In genomic region chr16:94088819-94089692, GRCm38 (mm10) we compare ENCODE assay signal across 29 mouse cellular contexts. TPM values are rescaled to one million over a fixed set of nuclear protein-coding genes. Genes with fewer than 3 reads are reported as not detected.
DNase-seq lines count a peak whose midpoint lies in the region; ATAC-seq and TF ChIP-seq lines count a peak whose summit lies in the region.
"Had no signal": no experiment of that assay in that cellular context is flagged by ENCODE, and none has a peak within 500 bp of the region (broad histone marks: within the 10 kb centered on the region; RNA-seq: fewer than 3 reads in every experiment).

No protein-coding gene starts in this region.

- no peaks in the 10 kb centered on the region for H3K9me3 ChIP-seq in midbrain, embryonic 12.5 days
- no peaks in the 10 kb centered on the region for H3K9me3 ChIP-seq in midbrain, embryonic 13.5 days
- no peaks in the 10 kb centered on the region for H3K9me3 ChIP-seq in neural tube, embryonic 11.5 days (ENCODE audit: control insufficient read depth, low read length)
- H3K9me3 ChIP-seq: forebrain, embryonic 10.5 days; heart, embryonic 12.5 days; hindbrain, embryonic 12.5 days; liver, embryonic 12.5 days; neural tube, embryonic 12.5 days had no signal

- WGBS in kidney, adult 2 months, result 21% methylated on average over 14 of the region's 14 CpGs
- 3% methylated on average over 14 of the region's 14 CpGs for WGBS in midbrain, embryonic 12.5 days
- WGBS in midbrain, embryonic 13.5 days, result 4% methylated on average over 14 of the region's 14 CpGs
- WGBS in neural tube, embryonic 11.5 days, result 3% methylated on average over 14 of the region's 14 CpGs

- H3K4me3 ChIP-seq in kidney, adult 2 months (ENCODE audit: insufficient read depth, low read depth, low read length), result peak overlapping the region; percentile 40
- peak overlapping the region; percentile 14; the same call in 1 of the 2 replicates for H3K4me3 ChIP-seq in midbrain, embryonic 12.5 days
- no peak overlapping the region for H3K4me3 ChIP-seq in midbrain, embryonic 13.5 days (replicated peaks)
- peak overlapping the region; percentile 41; the same call in 1 of the 2 replicates for H3K4me3 ChIP-seq in embryonic fibroblast, embryonic 13.5 days (ENCODE audit: insufficient read depth, low read length)
- H3K4me3 ChIP-seq in neural tube, embryonic 11.5 days (ENCODE audit: low read depth, low read length), result no peak overlapping the region
- H3K4me3 ChIP-seq: forebrain, embryonic 10.5 days; heart, embryonic 12.5 days; hindbrain, embryonic 12.5 days; liver, embryonic 12.5 days; neural tube, embryonic 12.5 days had no signal

- ATAC-seq in midbrain, embryonic 12.5 days (ENCODE audit: low FRiP score, low read depth), result no peak
- ATAC-seq in midbrain, embryonic 13.5 days, result no peak
- ATAC-seq in neural tube, embryonic 11.5 days (ENCODE audit: insufficient read depth, low FRiP score, low TSS enrichment), result no peak
- ATAC-seq: forebrain, postnatal 0 days; inflammation-experienced regulatory T-cells, adult 6 months; liver, embryonic 12.5 days had no signal

- H3K4me1 ChIP-seq in kidney, adult 2 months (ENCODE audit: control insufficient read depth, insufficient read depth, low read length), result no peaks in the 10 kb centered on the region
- H3K4me1 ChIP-seq in midbrain, embryonic 12.5 days, result peaks cover 22% of the 10 kb centered on the region
- peaks cover 24% of the 10 kb centered on the region for H3K4me1 ChIP-seq in midbrain, embryonic 13.5 days (replicated peaks)
- no peaks in the 10 kb centered on the region for H3K4me1 ChIP-seq in embryonic fibroblast, embryonic 13.5 days (ENCODE audit: control insufficient read depth, insufficient read depth, low read length)
- peaks cover 12% of the 10 kb centered on the region for H3K4me1 ChIP-seq in neural tube, embryonic 11.5 days (ENCODE audit: control insufficient read depth, insufficient read depth, low read length)

- peak overlapping the region; percentile 22; the same call in 1 of the 2 replicates for H3K4me2 ChIP-seq in midbrain, embryonic 12.5 days (replicated peaks)
- H3K4me2 ChIP-seq in midbrain, embryonic 13.5 days (replicated peaks), result no peak overlapping the region
- no peak overlapping the region for H3K4me2 ChIP-seq in neural tube, embryonic 11.5 days (ENCODE audit: low read depth)
- H3K4me2 ChIP-seq: heart, embryonic 12.5 days; hindbrain, embryonic 12.5 days; liver, embryonic 12.5 days; neural tube, embryonic 12.5 days had no signal

- H3K36me3 ChIP-seq in kidney, adult 2 months (ENCODE audit: control insufficient read depth, insufficient read depth, low read length), result no peaks in the 10 kb centered on the region
- no peaks in the 10 kb centered on the region for H3K36me3 ChIP-seq in midbrain, embryonic 12.5 days
- H3K36me3 ChIP-seq in midbrain, embryonic 13.5 days, result no peaks in the 10 kb centered on the region
- no peaks in the 10 kb centered on the region for H3K36me3 ChIP-seq in neural tube, embryonic 11.5 days (ENCODE audit: control insufficient read depth, insufficient read depth, low read length)
- H3K36me3 ChIP-seq: forebrain, embryonic 10.5 days; heart, embryonic 12.5 days; hindbrain, embryonic 12.5 days; liver, embryonic 12.5 days; neural tube, embryonic 12.5 days had no signal

- TF ChIP-seq CTCF in kidney, adult 2 months (conservative IDR thresholded peaks at IDR 0.05; ENCODE audit: insufficient read depth, insufficient read length, low read depth, low read length), result no peak
- no peak for TF ChIP-seq CTCF in embryonic fibroblast, embryonic 13.5 days (IDR thresholded peaks at IDR 0.05; ENCODE audit: borderline replicate concordance, insufficient read depth, low read length)

- peaks cover 17% of the 10 kb centered on the region for H3K27me3 ChIP-seq in kidney, adult 2 months (replicated peaks; ENCODE audit: control insufficient read depth, insufficient read depth, low read length)
- H3K27me3 ChIP-seq in midbrain, embryonic 12.5 days, result peaks cover 99% of the 10 kb centered on the region
- H3K27me3 ChIP-seq in midbrain, embryonic 13.5 days, result peaks cover 98% of the 10 kb centered on the region
- H3K27me3 ChIP-seq in neural tube, embryonic 11.5 days (ENCODE audit: control insufficient read depth, insufficient read depth, low read length), result peaks cover 97% of the 10 kb centered on the region

- peak overlapping the region; percentile 10; the same call in 1 of the 2 replicates for H3K27ac ChIP-seq in kidney, adult 2 months (ENCODE audit: insufficient read depth, low read depth, low read length)
- H3K27ac ChIP-seq in midbrain, embryonic 12.5 days (replicated peaks), result no peak overlapping the region
- H3K27ac ChIP-seq in midbrain, embryonic 13.5 days, result no peak overlapping the region
- no peak overlapping the region for H3K27ac ChIP-seq in embryonic fibroblast, embryonic 13.5 days (ENCODE audit: insufficient read depth, low read length)
- H3K27ac ChIP-seq in neural tube, embryonic 11.5 days (ENCODE audit: low read depth, low read length), result no peak overlapping the region
- H3K27ac ChIP-seq: forebrain, embryonic 10.5 days; hindbrain, embryonic 12.5 days; liver, embryonic 12.5 days; neural tube, embryonic 12.5 days had no signal

- no peak for TF ChIP-seq POLR2A in kidney, adult 2 months (IDR thresholded peaks at IDR 0.05; ENCODE audit: low read depth, low read length)
- no peak for TF ChIP-seq POLR2A in embryonic fibroblast, embryonic 13.5 days (IDR thresholded peaks at IDR 0.05; ENCODE audit: low read depth, low read length)

- DNase-seq in kidney, adult 2 months, result no peak
- no peak for DNase-seq in kidney, postnatal 4 days
- peak; percentile 38 for DNase-seq in neural tube, embryonic 11.5 days (ENCODE audit: low spot score)
- DNase-seq in c-Kit-positive CD71-positive TER-119-positive erythroid progenitor cells, embryonic 14.5 days (ENCODE audit: low spot score), result no peak
- DNase-seq in layer of hippocampus, adult 9-11 months, result no peak
- DNase-seq: adrenal gland, postnatal 36 days; cerebellum, adult 11 months; cerebellum, adult 9-11 months; forebrain, postnatal 0 days; gastrocnemius, postnatal 25 days; heart, adult 18-20 months; heart, postnatal 10 days; kidney, adult 18-20 months; kidney, postnatal 25 days; lung, adult 2 months; lung, postnatal 14 days; retina, postnatal 1 day; right cerebral cortex, postnatal 25 days; spleen, adult 18-20 months; thymus, postnatal 14 days had no signal

- H3K9ac ChIP-seq in midbrain, embryonic 12.5 days (replicated peaks), result no peak overlapping the region
- no peak overlapping the region for H3K9ac ChIP-seq in midbrain, embryonic 13.5 days (replicated peaks)
- H3K9ac ChIP-seq in neural tube, embryonic 11.5 days (ENCODE audit: low read length), result no peak overlapping the region
- H3K9ac ChIP-seq: forebrain, postnatal 0 days; heart, embryonic 12.5 days; hindbrain, embryonic 12.5 days; liver, embryonic 12.5 days; neural tube, embryonic 12.5 days had no signal

RNA-seq across cellular contexts. Expression of gene Sim2, which starts 4.3 kb away (rescaled TPM):
- 8.1 and 9.9 TPM in 2 replicates for polyA plus RNA-seq in kidney, adult 2 months (2012; rRNA removed)
- 0.83 and 2.0 TPM in 2 replicates for polyA plus RNA-seq in midbrain, embryonic 12.5 days (2016; fragmentation: Nextera tagmentation; extraction: Ambion mirVana)
- 0.24 and 0.44 TPM in 2 replicates for polyA plus RNA-seq in midbrain, embryonic 13.5 days (2015; fragmentation: Nextera tagmentation; extraction: Ambion mirVana)
- polyA plus RNA-seq in embryonic fibroblast, embryonic 13.5 days (2011; ENCODE audit: insufficient read length, low read depth, missing spikeins), result 6.9 and 14.6 TPM in 2 replicates
- polyA plus RNA-seq in neural tube, embryonic 11.5 days (2014; fragmentation: Nextera tagmentation; extraction: Ambion mirVana), result 0.16 and 0.35 TPM in 2 replicates
- polyA plus RNA-seq: heart, embryonic 12.5 days; inflammation-experienced regulatory T-cells, adult 6 months; liver, embryonic 12.5 days had no signal

Comparison
In these comparisons a context has a peak if more than half of its experiments do, and no peak if none do; other contexts are left out.
1. H3K4me3 ChIP-seq: peak in kidney, adult 2 months (single experiment), midbrain, embryonic 12.5 days (single experiment) and embryonic fibroblast, embryonic 13.5 days (single experiment); none in midbrain, embryonic 13.5 days (single experiment) and neural tube, embryonic 11.5 days (single experiment).